Mouse (Mus musculus) ES-E14 (cell line): ENCODE results near the gene Gabpb2. TPM values are rescaled to one million over a fixed set of nuclear protein-coding genes. Genes with fewer than 3 reads are reported as not detected.

Experiments
- DNase-seq: peaks from one replicate; pipeline ENCODE4 v3.0.0-alpha.2; 2013; ENCODE audit warnings: low read depth, low spot score
- H3K27ac ChIP-seq: 2 replicates; pipeline ENCODE4 v1.5.1; 2012; ENCODE audit warnings: low read depth, mild to moderate bottlenecking, low read length, moderate library complexity, mixed read lengths; ENCODE audit not compliant: poor library complexity, insufficient read depth, severe bottlenecking
- H3K36me3 ChIP-seq: 2 replicates; pipeline ENCODE4 v1.6.1; 2012; ENCODE audit warnings: mild to moderate bottlenecking, low read length, moderate library complexity, mixed read lengths; ENCODE audit not compliant: control insufficient read depth, poor library complexity, insufficient read depth, severe bottlenecking
- H3K4me1 ChIP-seq, 2 experiments: fragments of 150-350 bp in 1 of 2; sonication (generic) in 1 of 2; 2 replicates each; pipeline ENCODE4 v1.6.1; 2012; ENCODE audit warnings: low read length in 2 of 2, mild to moderate bottlenecking in 1 of 2, mixed read lengths in 1 of 2; ENCODE audit not compliant: control insufficient read depth in 2 of 2, insufficient read depth in 2 of 2, poor library complexity in 1 of 2
- H3K4me3 ChIP-seq, 2 experiments: fragments of 150-350 bp in 1 of 2; sonication (generic) in 1 of 2; 2 replicates each; pipeline ENCODE4 v1.5.1; 2012; ENCODE audit warnings: low read length in 2 of 2, low read depth in 1 of 2, mild to moderate bottlenecking in 1 of 2, mixed read lengths in 1 of 2; ENCODE audit not compliant: insufficient read depth in 1 of 2, poor library complexity in 1 of 2, severe bottlenecking in 1 of 2
- H3K9ac ChIP-seq: 2 replicates; pipeline ENCODE4 v1.6.1; 2012; ENCODE audit warnings: low read depth, mild to moderate bottlenecking, low read length, mixed read lengths; ENCODE audit not compliant: poor library complexity, insufficient read depth, severe bottlenecking
- H3K9me3 ChIP-seq: fragments of 150-350 bp; sonication (generic); 2 replicates; pipeline ENCODE4 v1.6.1; 2012; ENCODE audit warnings: low read depth, mild to moderate bottlenecking, low read length; ENCODE audit not compliant: control insufficient read depth, insufficient read depth
- CHD2 ChIP-seq: IDR thresholded peaks from 2 replicates; pipeline ENCODE4 v1.6.1; 2014; ENCODE audit warnings: mild to moderate bottlenecking, low read depth, low read length, inconsistent platforms
- HCFC1 ChIP-seq: IDR thresholded peaks from 2 replicates; pipeline ENCODE4 v1.6.1; 2012; ENCODE audit warnings: low read length, inconsistent platforms, borderline replicate concordance; ENCODE audit not compliant: insufficient read depth
- MAFK ChIP-seq: IDR thresholded peaks from 2 replicates; pipeline ENCODE4 v1.6.1; 2014; ENCODE audit warnings: mild to moderate bottlenecking, low read depth, low read length, inconsistent platforms; ENCODE audit not compliant: insufficient read depth
- ZC3H11A ChIP-seq: IDR thresholded peaks from 2 replicates; pipeline ENCODE4 v1.6.1; 2012; ENCODE audit warnings: low read depth, mild to moderate bottlenecking, inconsistent platforms, low read length, borderline replicate concordance
- ZNF384 ChIP-seq: IDR thresholded peaks from 2 replicates; pipeline ENCODE4 v1.6.1; 2012; ENCODE audit warnings: low read depth, low read length, inconsistent platforms
- in situ Hi-C, 2 experiments: fragments of 600-800 bp; cut with MboI; formaldehyde crosslinking; loops; one replicate each; pipeline ENCODE4 v1.15.1; 2025; ENCODE audit warnings: low sequenced_read_pairs in 2 of 2, inconsistent platforms in 1 of 2; ENCODE audit not compliant: unreplicated experiment in 2 of 2
- total RNA-seq: library from RNA; depleted of rRNA; stranded (reverse); fragments of 300-350 nt; gene quantifications from 2 replicates; pipeline ENCODE4 v1.2.3, GENCODE M21; 2012

The Gabpb2 gene
- total RNA-seq, 1 experiment, result 30.7 TPM

DNA sequence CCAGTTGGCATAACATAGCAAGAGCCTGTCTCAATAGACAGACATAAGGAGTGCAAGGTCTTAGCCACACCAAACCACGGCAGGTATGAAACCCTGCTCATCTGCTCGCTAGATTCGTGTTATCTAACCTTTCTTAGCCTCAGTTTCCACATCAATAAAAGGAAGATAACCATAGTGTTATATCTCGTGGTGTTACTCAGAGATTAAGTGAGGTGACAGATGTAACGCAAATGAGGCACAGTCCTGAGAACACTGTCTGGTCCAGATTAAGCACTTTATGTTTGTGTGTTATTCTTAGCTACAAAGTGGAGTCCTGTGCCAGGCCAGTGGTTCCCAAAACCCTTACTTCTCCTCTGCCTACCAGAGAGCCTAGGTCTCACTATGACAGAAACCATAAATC lies 52.9 kb downstream of the Gabpb2 start:
- in situ Hi-C loops, result no loop called here
- Histone ChIP-seq H3K4me1 (peaks cover 0 to 25% of the 10 kb centered on the region in 2 experiments; a peak in 3 of 4 replicates), H3K36me3 (peaks cover 5% of the 10 kb centered on the region), H3K9ac (no peak overlapping the region), H3K4me3 (no peak overlapping the region), H3K9me3 (no peaks in the 10 kb centered on the region), H3K27ac (no peak overlapping the region)
- TF ChIP-seq CHD2 (no peak), HCFC1 (no peak), ZNF384 (no peak), MAFK (no peak), ZC3H11A (no peak)
- DNase-seq, result no peak

DNA sequence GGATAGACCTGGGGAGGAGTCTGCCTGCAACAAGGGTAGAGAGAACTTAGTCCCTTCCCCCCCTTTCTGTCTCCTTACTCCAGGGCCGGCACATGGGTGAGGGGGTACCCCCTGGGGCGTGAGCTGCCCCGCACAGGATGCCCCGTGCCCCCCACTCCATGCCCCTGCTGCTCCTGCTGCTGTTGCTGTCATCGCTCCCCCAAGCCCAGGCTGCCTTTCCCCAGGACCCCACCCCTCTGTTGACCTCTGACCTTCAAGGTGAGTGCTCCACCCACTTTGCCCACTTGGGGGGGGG lies 53.5 kb downstream of the Gabpb2 start:
- DNase-seq, result no peak
- Histone ChIP-seq H3K27ac (no peak overlapping the region), H3K36me3 (no peaks in the 10 kb centered on the region; the same call in none of the 2 replicates), H3K9ac (no peak overlapping the region), H3K9me3 (no peaks in the 10 kb centered on the region), H3K4me1 (peaks cover 4 to 25% of the 10 kb centered on the region in 2 experiments), H3K4me3 (no peak overlapping the region)
- no peak for TF ChIP-seq ZC3H11A
- TF ChIP-seq HCFC1, result no peak
- TF ChIP-seq CHD2, result no peak
- no peak for TF ChIP-seq ZNF384
- no peak for TF ChIP-seq MAFK
- in situ Hi-C loops, result no loop called here

DNA sequence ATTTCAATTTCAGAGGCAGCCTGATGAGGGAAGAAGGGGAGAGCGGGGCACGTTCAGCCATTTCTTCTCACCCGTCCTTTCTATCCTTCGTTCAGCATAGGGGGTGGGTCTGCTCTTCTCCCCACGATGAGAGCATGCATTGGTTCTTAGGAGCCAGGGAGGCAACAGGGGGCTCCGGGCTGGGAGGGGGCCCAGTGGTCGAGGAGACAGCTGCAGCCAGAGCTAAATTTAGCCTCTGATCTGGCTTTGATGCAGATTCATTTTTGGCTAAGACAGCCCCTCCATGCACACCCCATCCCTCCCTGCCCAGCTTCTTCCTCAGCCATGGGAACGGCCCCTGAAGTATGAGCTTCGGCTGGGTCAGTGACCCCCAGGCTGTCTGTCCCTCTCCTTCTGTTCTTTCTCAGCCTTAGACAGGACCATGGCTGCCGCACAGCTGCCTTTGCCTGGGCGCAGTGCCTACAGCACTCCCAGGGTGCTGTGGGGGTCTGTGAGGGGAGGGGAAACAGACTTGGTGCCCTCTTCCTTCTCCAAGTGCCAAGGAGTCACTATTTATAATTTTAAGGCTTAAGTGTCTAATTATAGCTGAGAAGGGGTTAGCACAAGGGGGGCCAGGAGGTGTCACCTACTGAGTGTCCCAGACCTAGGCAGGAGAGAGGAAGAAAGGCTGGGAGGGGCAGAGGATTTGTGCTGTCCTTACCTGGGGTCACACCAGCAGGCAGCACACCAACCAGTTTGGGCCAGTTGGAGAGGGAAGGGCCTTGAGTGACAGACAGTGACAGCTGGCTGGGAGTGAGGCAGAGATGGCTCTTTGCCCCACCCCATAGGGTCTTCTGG lies 54.1 kb downstream of the Gabpb2 start:
- no peaks in the 10 kb centered on the region; the same call in 1 of the 2 replicates for H3K36me3 ChIP-seq
- H3K4me1 ChIP-seq, result peaks cover 4 to 25% of the 10 kb centered on the region in 2 experiments
- no peak overlapping the region for H3K27ac ChIP-seq
- TF ChIP-seq ZC3H11A (no peak), ZNF384 (no peak), MAFK (no peak), CHD2 (no peak), HCFC1 (no peak)
- no peak overlapping the region for H3K9ac ChIP-seq
- in situ Hi-C loops, result no loop called here
- H3K9me3 ChIP-seq, result no peaks in the 10 kb centered on the region
- no peak overlapping the region for H3K4me3 ChIP-seq
- DNase-seq, result peak; percentile 33

DNA sequence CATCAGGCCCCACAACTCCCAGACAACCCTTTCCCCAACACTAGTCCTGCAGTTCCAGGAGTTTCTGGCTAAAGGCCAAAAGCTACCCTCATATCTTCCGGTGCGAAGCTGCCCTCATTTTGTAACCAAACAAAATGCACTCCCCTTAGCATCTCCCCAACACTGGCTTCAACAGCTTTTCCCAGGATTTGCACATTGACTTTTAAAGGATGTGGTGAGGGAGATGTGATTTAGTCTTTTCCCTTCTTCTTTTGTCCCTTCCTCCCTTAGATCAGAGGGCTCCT lies 55.4 kb downstream of the Gabpb2 start:
- H3K9ac ChIP-seq, result no peak overlapping the region
- no peak for TF ChIP-seq MAFK
- TF ChIP-seq HCFC1, result no peak
- TF ChIP-seq ZC3H11A, result no peak
- TF ChIP-seq CHD2, result no peak
- TF ChIP-seq ZNF384, result no peak
- peak overlapping the region in 1 of 2 experiments; percentile 86; a peak in 1 of 4 replicates for H3K4me3 ChIP-seq
- no peaks in the 10 kb centered on the region for H3K36me3 ChIP-seq
- in situ Hi-C loops, result no loop called here
- no peak overlapping the region for H3K27ac ChIP-seq
- no peak for DNase-seq
- H3K4me1 ChIP-seq, result peaks cover 4 to 25% of the 10 kb centered on the region in 2 experiments
- H3K9me3 ChIP-seq, result no peaks in the 10 kb centered on the region
